Mouse (Mus musculus) c-Kit-positive CD71-positive TER-119-negative erythroid progenitor cells, embryonic 14.5 days (primary cell): Measurements from ENCODE around the gene Nyap2.
A peak's percentile ranks its signal among the peaks of the same experiment; 100 is the strongest.
"Not testable (repeated sequence)": the region's sequence is repeated elsewhere in the genome, so short reads cannot be mapped to it uniquely, and the experiment has no call there.

ENCODE experiments used
- DNase-seq: peaks from one replicate; pipeline ENCODE4 v3.0.0-alpha.2; 2013; ENCODE audit warnings: low read depth

Gene Nyap2

GRCm38 (mm10) chr1:81180686-81181085 lies 103.9 kb downstream of the Nyap2 start:
- no peak for DNase-seq

- DNase-seq: no peak
These were observed 132.8 kb downstream of the Nyap2 start for GRCm38 (mm10) chr1:81209536-81209935.

GRCm38 (mm10) chr1:81211491-81211890 lies 134.7 kb downstream of the Nyap2 start:
- no peak for DNase-seq

DNA sequence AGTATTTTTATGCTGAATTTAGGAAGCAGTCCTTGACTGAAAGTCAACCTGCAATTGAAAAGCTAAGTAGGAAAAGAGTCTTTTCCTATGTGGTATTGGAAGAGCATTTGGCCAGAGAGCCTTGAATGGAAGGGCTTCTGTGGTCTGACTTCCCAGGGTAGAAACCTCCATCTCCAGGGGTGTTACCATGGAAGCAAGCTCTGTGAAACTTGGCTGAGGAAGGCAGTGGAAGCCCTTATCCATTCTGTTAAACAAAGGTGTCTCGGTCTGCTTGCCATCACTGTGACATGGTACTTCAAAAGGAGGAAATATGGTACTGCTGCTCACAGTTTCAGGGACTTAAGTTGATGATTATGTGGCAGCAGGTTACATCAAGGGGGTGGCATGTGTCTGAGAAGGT lies 143.0 kb downstream of the Nyap2 start:
- no peak for DNase-seq

DNA sequence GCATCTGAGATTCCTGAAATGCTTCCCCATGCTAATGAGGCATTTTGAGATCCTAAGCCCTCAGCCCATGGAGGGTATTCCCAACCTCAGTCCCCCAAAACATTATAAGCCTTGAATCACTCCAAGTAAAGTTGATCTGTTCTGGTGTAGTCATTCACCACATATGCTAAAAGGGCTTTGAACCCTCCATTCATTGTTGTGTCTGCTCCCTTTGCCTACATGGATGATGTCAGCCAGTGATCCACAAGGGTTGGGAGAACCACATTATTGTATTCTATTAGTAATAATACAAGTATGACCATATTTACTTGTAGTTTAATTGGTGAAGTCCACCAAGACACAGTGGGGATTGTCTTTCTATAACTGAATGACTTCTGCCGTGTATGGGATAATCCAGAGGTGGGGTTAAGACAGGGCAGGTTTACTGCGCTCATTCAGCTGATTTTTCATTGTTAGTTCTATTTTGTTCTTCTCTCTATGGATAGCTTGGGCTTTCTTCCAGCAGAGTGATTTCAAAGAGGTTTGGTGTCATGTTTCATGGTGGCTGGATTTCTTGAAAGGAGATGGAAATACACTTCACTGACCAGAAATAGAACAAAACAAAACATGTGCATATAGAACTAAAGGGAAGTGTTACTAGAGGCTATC lies 155.1 kb downstream of the Nyap2 start:
- no peak for DNase-seq

DNA sequence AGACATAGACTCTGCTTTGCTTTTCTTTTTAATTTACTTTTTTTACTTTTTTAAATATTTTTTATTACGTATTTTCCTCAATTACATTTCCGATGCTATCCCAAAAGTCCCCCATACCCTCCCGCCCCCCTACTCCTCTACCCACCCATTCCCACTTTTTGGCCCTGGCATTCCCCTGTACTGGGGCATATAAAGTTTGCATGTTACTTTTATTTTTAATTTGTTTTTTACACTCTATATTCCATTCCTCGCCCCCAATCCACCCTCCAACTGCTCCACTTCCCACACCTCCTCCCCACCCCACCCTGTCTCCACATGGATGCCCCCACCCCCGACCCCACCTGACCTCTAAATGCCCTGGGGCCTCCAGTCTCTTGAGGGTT lies 155.6 kb downstream of the Nyap2 start:
- DNase-seq: not testable (repeated sequence)

- no peak for DNase-seq
These were observed 171.9 kb downstream of the Nyap2 start for GRCm38 (mm10) chr1:81248447-81249205.

DNA sequence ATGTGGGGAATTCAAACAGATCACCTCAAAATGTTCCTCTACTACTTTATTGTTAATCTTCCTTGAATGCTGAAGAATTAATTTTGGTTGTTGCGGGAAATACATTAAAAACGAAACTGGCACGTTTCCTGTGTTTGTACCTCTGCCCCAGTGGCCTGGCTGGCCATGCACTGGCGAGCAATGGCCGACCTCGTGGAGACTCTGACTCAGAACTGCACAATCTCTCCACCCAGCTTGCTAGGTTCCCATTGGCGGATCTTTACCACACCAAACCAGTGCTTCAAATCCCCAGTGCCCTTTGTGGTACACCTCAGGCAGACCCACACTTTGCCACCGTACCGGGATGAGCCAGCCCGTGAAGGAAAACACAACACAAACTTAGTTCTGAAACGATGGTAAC lies 173.3 kb downstream of the Nyap2 start:
- DNase-seq: no peak

- DNase-seq: no peak
These were observed 189.7 kb downstream of the Nyap2 start for GRCm38 (mm10) chr1:81266441-81266840.

GRCm38 (mm10) chr1:81280978-81281377 lies 204.2 kb downstream of the Nyap2 start:
- no peak for DNase-seq

DNA sequence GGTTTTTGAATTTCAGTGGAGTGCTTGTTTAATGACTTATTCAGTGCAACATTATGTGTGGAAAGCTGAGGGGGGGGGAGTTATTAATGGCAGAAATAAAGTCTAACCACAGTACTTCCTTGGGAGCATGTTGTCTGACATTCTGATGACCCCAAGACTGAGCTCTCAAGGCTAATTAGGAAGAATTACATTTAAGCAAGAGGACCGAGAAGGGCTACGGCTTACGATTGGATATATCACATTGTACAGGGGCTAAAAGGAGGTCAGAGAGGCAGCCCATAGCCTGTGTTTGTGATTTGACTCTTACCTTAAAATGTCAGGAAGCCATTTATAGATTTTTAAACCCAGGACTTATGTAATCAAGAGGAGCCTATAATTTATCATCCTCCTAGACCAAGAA lies 208.9 kb downstream of the Nyap2 start:
- DNase-seq: no peak

- DNase-seq: peak; percentile 7
These were observed 210.3 kb downstream of the Nyap2 start for GRCm38 (mm10) chr1:81287088-81287487.

DNA sequence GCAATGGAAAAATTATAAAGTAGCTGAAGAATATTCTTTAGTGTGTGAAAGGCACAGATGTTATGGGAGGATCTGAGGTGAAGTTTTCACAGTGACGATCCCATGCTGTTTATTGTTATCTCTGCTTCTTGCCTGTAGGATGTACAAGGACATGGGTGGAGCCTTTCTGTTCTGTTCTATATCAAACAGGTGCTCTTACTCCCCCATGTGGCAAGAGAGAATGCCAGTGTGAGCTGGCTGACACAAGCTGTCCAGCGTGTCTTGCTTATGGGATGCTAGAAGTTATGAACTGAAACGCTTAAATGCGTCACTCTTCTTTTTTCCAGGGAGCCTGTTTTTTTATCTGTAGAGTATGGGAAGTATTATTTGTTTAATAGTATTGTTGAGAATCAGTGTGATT lies 224.0 kb downstream of the Nyap2 start:
- no peak for DNase-seq

GRCm38 (mm10) chr1:81301661-81302060 lies 224.9 kb downstream of the Nyap2 start:
- no peak for DNase-seq

DNA sequence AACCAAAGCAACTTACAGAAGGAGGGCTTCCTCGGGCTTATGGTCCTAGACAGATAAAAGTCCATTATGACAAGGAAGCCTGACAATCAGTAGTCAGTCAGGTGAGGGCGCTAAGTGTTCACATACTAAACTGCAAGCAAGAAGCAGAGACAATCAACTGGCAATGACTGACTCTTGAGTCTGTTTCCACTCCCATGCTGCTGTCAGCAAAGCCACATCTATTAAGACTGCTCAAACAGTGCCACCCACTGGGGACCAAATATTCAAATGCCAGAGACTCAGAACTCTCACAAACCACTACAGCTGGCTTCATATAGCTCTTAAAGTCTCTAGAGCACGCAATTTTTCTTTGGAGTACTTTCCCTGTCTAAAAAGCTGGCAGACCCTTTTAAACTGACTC lies 226.6 kb downstream of the Nyap2 start:
- DNase-seq: no peak

GRCm38 (mm10) chr1:81307407-81307806 lies 230.7 kb downstream of the Nyap2 start:
- DNase-seq: no peak

DNA sequence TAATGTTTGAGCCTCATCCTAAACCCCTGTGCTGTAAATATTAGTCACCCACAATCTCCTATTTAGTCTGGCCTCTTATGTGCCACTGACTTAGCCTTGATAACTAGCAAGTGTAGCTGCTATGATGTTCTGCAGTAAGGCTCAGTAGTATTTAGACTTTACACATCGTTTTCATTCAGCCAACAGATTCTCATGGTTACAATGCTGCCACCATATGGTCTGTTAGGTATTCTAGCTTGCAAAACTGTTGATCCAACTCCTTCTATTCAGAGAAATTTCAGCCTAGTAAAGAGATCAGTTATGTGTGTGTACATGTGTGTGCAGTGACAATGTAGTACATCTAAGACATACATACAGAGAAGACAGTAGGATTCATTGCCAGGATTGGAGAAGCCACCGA lies 231.2 kb downstream of the Nyap2 start:
- DNase-seq: no peak

GRCm38 (mm10) chr1:81310087-81310626 lies 233.4 kb downstream of the Nyap2 start:
- DNase-seq: no peak

DNA sequence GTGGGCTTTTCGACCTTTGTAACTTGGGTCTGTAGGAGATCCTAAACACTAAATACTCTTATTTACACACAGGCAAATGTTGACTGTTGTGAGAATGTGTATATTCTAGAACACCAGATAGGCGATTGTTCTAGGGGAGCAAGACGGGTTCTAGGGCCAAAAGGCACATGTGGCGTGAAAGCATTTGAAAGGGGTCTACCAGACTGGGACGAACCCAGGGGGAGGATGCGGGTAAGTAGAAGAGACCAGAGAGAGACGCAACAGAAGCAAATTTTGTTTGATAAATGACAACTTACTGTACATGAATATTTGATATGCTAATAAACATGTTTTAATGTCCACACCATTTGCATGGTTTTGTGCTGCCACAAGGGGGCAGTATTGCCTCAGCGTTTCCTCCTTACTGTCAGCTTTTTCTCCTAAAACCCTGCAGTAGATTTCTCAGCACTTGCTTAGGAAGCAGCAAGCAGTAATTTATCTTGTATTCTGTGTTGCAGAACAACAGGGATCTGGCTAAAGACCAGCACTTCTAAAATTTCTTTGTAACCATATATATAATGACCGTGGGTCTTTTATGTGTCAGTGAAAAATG lies 239.7 kb downstream of the Nyap2 start:
- DNase-seq: no peak

- no peak for DNase-seq
These were observed 240.3 kb downstream of the Nyap2 start for GRCm38 (mm10) chr1:81316995-81317413.

- DNase-seq: no peak
These were observed 311.0 kb downstream of the Nyap2 start for GRCm38 (mm10) chr1:81387722-81388121.
